Mouse (Mus musculus): ENCODE measurements around the gene Bcs1l.
A peak's percentile ranks its signal among the peaks of the same experiment; 100 is the strongest.

GRCm38 (mm10) chr1:74587233-74587772 lies 786 bp upstream of the Bcs1l start:
- TF ChIP-seq GATA1 (IDR thresholded peaks at IDR 0.05; ENCODE audit: low read depth, low read length): no peak
- no peak for TF ChIP-seq CTCF (IDR thresholded peaks at IDR 0.05 in 2 of 3, conservative IDR thresholded peaks at IDR 0.05 in 1 of 3; ENCODE audit: control insufficient read depth in 1 of 3, insufficient read depth in 1 of 3, low read depth in 2 of 3, low read length in 3 of 3, poor library complexity in 1 of 3, severe bottlenecking in 1 of 3)
- TF ChIP-seq E2F4 (IDR thresholded peaks at IDR 0.05; ENCODE audit: borderline replicate concordance, low read depth, low read length): no peak
- no peak; the same call in 1 of the 2 replicates for TF ChIP-seq MYC (IDR thresholded peaks at IDR 0.05; ENCODE audit: low read depth, low read length)
- TF ChIP-seq CHD1 (IDR thresholded peaks at IDR 0.05; ENCODE audit: low read depth, low read length): no peak
- peak; percentile 41; the same call in 1 of the 2 replicates for TF ChIP-seq USF1 (IDR thresholded peaks at IDR 0.05; ENCODE audit: low read depth, low read length)
- no peak for TF ChIP-seq TBP (IDR thresholded peaks at IDR 0.05; ENCODE audit: low read depth, low read length)
- TF ChIP-seq ELF1 (IDR thresholded peaks at IDR 0.05; ENCODE audit: low read depth, low read length): no peak
- no peak for TF ChIP-seq NRF1 (IDR thresholded peaks at IDR 0.05; ENCODE audit: insufficient read depth, low read depth, low read length, poor library complexity, severe bottlenecking)
- no peak for TF ChIP-seq CHD2 (IDR thresholded peaks at IDR 0.05; ENCODE audit: low read length)
- TF ChIP-seq MAFK (IDR thresholded peaks at IDR 0.05; ENCODE audit: borderline replicate concordance, low read depth, low read length): no peak
- TF ChIP-seq JUND (IDR thresholded peaks at IDR 0.05; ENCODE audit: low read depth, low read length): no peak
- TF ChIP-seq POLR2A (IDR thresholded peaks at IDR 0.05; ENCODE audit: control insufficient read depth in 1 of 2, insufficient read depth in 1 of 2, low read depth in 1 of 2, low read length in 2 of 2, poor library complexity in 1 of 2): no peak

Measured in MEL (cell line).